Mouse (Mus musculus): ENCODE measurements around the gene Wipi2. TPM values are rescaled to one million over a fixed set of nuclear protein-coding genes. Genes with fewer than 3 reads are reported as not detected.
A peak's percentile ranks its signal among the peaks of the same experiment; 100 is the strongest.

Gene Wipi2
- polyA plus RNA-seq, 1 experiment from 2014 or later, result 58.2 TPM

DNA sequence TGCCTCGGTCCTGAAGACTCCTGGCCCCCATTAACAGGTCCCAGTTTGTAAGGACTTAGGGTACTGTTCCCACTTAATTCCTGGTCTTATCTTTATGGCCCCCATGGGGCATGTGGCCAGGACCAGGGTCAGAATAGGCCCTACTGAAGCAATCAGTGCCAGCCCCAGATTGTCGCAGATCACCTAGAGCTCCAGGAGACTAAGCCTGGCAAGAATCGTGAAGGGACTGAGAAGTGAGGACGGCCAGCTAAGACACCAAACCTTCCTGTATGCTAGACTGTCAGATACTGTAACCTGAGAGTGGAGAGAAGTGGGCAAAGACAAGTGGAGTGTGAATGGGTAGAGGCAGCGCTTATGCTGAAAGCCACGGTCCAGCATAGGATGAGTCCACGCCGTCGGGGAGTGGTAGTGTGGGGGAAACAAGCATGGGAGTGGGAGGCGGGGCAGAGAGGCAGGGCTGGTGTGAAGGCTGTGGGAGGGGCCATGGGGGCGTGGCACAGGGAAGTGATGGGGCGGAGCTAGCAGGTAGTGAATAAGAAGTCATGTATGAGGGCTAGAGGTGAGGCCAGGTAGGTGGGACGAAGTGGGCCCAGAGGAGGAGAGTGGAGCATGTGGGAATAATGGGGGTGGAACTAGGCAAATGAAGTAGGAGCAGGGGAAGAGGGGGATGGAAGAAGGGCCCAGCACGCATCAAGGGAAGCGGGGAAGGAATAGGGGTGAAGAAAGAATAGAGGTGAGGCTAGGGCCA, 73.5 kb downstream of the Wipi2 start:
- Histone ChIP-seq H3K9me3 (no peaks in the 10 kb centered on the region), H3K27me3 (ENCODE audit: poor library complexity, severe bottlenecking) (peaks cover 51% of the 10 kb centered on the region), H3K4me1 (peaks cover 36% of the 10 kb centered on the region), H3K36me3 (replicated peaks) (peaks cover 14% of the 10 kb centered on the region; the same call in 1 of the 2 replicates), H3K4me3 (peak overlapping the region; percentile 82), H3K27ac (no peak overlapping the region)
- no peak for DNase-seq (ENCODE audit: extremely low spot score, low spot score)
- WGBS, result 12% methylated on average over 15 of the region's 15 CpGs

DNA sequence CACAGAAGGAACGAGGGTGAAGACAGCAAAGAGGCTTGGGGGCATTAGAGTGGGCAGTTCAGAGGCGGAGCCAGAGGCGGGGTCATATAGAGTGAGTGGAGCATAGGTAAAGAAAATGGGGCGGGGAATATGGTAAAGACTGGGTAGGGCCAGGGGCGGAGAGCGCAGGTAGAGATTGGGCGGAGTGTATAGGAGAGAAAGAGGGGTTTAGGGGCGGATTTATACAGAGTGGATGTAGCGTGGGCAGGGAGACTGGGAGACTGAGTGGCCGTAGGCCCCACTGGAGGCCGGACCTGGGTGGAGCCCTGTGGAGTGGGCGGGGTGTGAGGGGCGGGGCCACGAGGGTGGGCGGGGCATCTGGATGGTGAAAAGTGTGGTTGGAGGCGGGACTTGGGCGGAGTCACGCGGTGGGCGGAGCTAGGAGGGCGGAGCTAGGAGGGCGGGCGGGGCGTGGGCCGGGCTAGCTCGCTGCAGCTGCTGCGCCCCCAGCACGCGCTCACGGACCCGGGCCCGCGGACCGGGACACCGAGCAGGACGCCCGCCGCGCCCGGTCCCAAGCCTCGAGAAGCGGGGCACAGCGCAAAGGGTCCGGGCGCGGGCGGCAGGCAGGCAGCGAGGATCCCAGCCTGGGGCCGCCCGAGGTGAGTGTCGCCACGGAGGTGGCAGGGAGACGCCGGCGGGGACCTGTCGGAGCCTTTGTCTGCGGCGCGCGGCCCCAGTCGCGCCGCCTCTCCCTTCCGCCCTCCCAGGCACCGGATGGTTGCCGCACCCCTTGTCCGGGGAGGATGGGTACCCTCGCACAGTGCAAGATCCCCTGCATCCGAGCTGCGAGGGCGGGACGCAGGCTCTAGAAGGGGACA, 74.4 kb downstream of the Wipi2 start:
- Histone ChIP-seq H3K4me1 (peaks cover 32% of the 10 kb centered on the region), H3K27ac (peak overlapping the region; percentile 86), H3K9me3 (no peaks in the 10 kb centered on the region), H3K27me3 (ENCODE audit: poor library complexity, severe bottlenecking) (peaks cover 51% of the 10 kb centered on the region), H3K4me3 (peak overlapping the region; percentile 82), H3K36me3 (replicated peaks) (peaks cover 18% of the 10 kb centered on the region; the same call in 1 of the 2 replicates)
- WGBS, result under 1% methylated on average over 69 of the region's 72 CpGs
- DNase-seq (ENCODE audit: extremely low spot score, low spot score), result peak; percentile 86

DNA sequence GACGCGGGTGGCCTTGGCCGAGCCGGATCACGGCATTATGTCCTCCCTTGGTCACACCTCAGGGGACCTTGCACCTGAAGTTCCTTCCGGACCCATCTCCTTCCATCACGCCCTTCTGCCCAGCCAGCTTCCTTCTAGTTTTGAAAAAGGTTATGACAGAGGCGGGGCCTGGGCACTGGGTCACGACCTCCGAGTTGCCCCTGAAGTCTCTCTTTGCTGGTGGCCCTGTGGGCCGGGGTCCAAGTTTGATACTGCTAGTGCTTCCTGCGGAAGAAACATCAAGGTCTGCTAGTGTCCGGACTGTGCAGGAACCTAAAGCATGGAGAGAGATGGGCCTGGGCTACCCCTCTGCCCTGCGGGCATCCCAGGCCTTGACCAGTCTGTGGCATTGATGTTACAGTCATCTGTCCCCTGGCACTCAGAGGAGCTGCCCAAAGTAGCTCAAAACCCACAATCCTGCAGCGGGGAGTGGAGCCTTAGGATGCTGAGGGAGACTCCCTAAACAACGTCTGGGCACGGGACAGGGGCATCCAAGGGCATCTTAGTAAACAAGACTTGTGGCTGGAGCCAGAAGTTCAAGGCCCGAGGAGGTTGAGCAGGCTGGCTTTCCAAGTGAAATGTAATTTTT, 75.1 kb downstream of the Wipi2 start:
- WGBS, result 28% methylated on average over 18 of the region's 18 CpGs
- peaks cover 51% of the 10 kb centered on the region for H3K27me3 ChIP-seq (ENCODE audit: poor library complexity, severe bottlenecking)
- H3K27ac ChIP-seq, result peak overlapping the region; percentile 86
- DNase-seq (ENCODE audit: extremely low spot score, low spot score), result no peak
- H3K4me1 ChIP-seq, result peaks cover 32% of the 10 kb centered on the region
- peaks cover 19% of the 10 kb centered on the region; the same call in 1 of the 2 replicates for H3K36me3 ChIP-seq (replicated peaks)
- H3K4me3 ChIP-seq, result peak overlapping the region; percentile 82
- no peaks in the 10 kb centered on the region for H3K9me3 ChIP-seq

DNA sequence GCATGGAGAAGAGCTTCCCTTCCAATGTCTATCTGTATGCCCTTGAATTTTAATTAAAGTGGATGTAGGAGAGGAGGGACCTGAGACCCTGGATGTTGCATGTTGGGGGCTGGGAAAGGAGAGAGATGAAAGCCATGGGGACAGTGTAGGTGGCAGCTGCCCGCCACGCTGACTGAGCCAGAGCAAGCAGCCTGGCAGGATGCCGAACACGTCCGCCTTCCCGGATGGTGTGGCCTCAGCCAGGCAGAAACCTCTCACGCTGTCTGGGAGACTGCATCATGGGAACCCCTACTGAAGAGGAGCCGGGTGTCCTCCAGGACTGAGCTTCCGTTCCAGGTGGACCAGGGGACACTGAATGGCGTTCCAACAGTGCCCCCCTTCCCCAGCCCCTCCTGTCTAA, 76.1 kb downstream of the Wipi2 start:
- Histone ChIP-seq H3K36me3 (replicated peaks) (peaks cover 25% of the 10 kb centered on the region; the same call in 1 of the 2 replicates), H3K4me3 (peak overlapping the region; percentile 82; the same call in 1 of the 2 replicates), H3K27ac (no peak overlapping the region), H3K4me1 (peaks cover 32% of the 10 kb centered on the region), H3K9me3 (no peaks in the 10 kb centered on the region), H3K27me3 (ENCODE audit: poor library complexity, severe bottlenecking) (peaks cover 51% of the 10 kb centered on the region)
- no peak for DNase-seq (ENCODE audit: extremely low spot score, low spot score)
- WGBS, result 91% methylated on average over 10 of the region's 10 CpGs

DNA sequence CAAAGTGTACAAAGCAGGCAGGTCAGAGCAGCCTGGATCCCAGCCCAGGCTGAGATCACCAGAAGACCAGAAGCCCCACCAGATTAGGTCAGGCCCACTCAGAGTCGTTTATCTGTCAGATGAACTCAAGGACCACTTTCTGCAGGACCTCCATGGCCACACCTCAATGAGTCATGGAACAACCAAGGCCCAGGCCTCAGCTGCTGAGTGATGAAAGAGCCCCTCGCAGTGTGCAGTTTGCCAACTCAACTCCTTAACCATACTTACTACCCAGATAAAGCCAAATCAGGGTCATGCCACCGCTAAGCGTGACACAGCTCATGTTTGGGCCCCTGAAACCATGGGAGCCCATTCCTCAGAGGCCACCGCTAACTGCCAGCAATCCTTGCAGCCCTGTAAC, 80.2 kb downstream of the Wipi2 start:
- DNase-seq (ENCODE audit: extremely low spot score, low spot score), result no peak
- Histone ChIP-seq H3K9me3 (peaks cover 10% of the 10 kb centered on the region), H3K27ac (no peak overlapping the region), H3K4me3 (no peak overlapping the region), H3K27me3 (ENCODE audit: poor library complexity, severe bottlenecking) (peaks cover 19% of the 10 kb centered on the region), H3K36me3 (replicated peaks) (peaks cover 54% of the 10 kb centered on the region), H3K4me1 (peaks cover 11% of the 10 kb centered on the region)
- WGBS, result 92% methylated on average over 5 of the region's 5 CpGs

DNA sequence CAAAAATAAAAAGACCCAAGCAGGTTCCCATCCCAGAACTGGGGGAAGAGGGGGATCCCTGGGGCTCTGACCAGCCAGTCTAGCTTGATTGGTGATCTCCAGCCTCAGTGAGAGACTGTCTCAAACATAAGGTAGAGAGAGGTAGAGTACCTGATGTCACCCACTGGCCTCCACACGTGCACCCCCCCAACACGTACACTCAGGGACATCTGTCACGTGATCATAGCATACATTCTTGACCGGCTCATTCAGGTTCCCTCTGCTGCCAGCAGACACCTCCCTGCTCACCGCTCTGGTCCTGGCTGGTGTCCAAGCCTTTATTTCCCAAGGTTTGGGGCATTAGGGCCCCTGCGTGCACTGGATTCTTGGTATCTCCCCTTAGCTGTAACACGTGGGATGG, 81.9 kb downstream of the Wipi2 start:
- H3K36me3 ChIP-seq (replicated peaks), result peaks cover 64% of the 10 kb centered on the region
- H3K27ac ChIP-seq, result no peak overlapping the region
- no peak for DNase-seq (ENCODE audit: extremely low spot score, low spot score)
- H3K9me3 ChIP-seq, result peaks cover 11% of the 10 kb centered on the region
- no peak overlapping the region for H3K4me3 ChIP-seq
- no peaks in the 10 kb centered on the region for H3K4me1 ChIP-seq
- H3K27me3 ChIP-seq (ENCODE audit: poor library complexity, severe bottlenecking), result 0 out of 2 replicates have a peak, but pooled peaks cover 2% of the 10 kb centered on the region
- WGBS, result 92% methylated on average over 7 of the region's 7 CpGs

DNA sequence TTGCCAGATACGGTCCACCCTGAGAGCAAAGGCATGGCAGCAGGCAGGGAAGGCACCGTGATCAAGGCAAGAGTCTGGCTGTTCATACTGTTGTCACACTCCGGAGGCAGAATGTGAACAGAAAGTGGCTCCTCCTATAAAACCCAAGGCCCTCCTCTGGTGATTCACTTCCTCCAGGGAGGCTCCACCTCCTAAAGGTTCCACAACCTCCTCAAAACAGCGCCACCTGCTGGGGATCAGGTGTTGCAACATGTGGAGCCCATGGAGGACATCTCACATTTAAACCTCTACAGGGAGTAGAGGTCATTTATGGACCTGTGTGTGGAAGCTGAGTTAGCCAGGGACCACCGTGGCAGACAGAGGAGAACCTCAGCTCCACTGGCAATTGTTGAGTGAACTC, 84.9 kb downstream of the Wipi2 start:
- Histone ChIP-seq H3K27me3 (ENCODE audit: poor library complexity, severe bottlenecking) (no peaks in the 10 kb centered on the region; the same call in 1 of the 2 replicates), H3K4me3 (no peak overlapping the region), H3K36me3 (replicated peaks) (peaks cover 54% of the 10 kb centered on the region), H3K9me3 (peaks cover 11% of the 10 kb centered on the region), H3K4me1 (no peaks in the 10 kb centered on the region), H3K27ac (no peak overlapping the region)
- DNase-seq (ENCODE audit: extremely low spot score, low spot score), result no peak
- WGBS, result 83% methylated on average over 5 of the region's 5 CpGs

DNA sequence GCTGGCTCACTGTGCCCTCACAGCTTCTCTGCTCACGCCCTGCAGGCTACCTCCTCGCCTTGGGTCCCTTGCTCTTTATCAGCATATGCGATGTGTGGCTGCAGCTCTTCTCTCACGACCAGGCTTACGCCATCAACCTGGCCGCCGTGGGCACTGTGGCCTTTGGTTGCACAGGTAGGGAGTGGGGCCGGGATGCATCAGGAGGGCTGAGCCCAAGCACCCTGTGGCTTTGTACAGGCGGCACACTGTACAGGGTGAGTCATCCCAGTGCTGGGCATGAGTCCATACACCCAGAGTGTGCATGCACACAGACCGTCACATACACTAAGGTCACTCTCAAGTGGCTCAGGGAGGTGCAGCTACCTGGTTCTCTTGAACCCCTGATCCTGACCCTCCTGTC, 86.5 kb downstream of the Wipi2 start:
- 94% methylated on average over 10 of the region's 10 CpGs for WGBS
- Histone ChIP-seq H3K9me3 (peaks cover 11% of the 10 kb centered on the region), H3K36me3 (replicated peaks) (peaks cover 51% of the 10 kb centered on the region), H3K27ac (no peak overlapping the region), H3K4me3 (no peak overlapping the region), H3K4me1 (no peaks in the 10 kb centered on the region), H3K27me3 (ENCODE audit: poor library complexity, severe bottlenecking) (no peaks in the 10 kb centered on the region; the same call in 1 of the 2 replicates)
- no peak for DNase-seq (ENCODE audit: extremely low spot score, low spot score)

DNA sequence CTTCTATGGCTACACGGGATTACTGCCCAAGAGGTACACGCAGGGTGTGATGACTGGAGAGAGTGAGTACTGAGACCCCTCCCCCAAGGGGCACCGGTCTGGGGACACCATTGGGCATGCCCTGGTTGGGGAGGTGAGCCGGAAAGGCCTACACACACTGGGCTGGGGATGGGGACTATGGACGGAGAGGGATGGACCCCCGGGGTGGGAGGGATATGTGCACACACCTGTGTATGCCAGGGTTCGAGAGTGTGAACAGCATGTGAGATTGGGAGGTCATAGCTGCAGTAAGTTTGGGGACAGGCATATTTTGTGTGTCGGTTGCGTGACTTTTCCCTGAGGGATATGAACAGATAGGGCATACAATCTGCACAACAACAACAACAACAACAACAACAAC, 87.6 kb downstream of the Wipi2 start:
- no peaks in the 10 kb centered on the region for H3K4me1 ChIP-seq
- 90% methylated on average over 9 of the region's 9 CpGs for WGBS
- H3K4me3 ChIP-seq, result no peak overlapping the region
- H3K27ac ChIP-seq, result no peak overlapping the region
- H3K27me3 ChIP-seq (ENCODE audit: poor library complexity, severe bottlenecking), result no peaks in the 10 kb centered on the region; the same call in 1 of the 2 replicates
- DNase-seq (ENCODE audit: extremely low spot score, low spot score), result no peak
- H3K36me3 ChIP-seq (replicated peaks), result peaks cover 52% of the 10 kb centered on the region
- H3K9me3 ChIP-seq, result peaks cover 11% of the 10 kb centered on the region

DNA sequence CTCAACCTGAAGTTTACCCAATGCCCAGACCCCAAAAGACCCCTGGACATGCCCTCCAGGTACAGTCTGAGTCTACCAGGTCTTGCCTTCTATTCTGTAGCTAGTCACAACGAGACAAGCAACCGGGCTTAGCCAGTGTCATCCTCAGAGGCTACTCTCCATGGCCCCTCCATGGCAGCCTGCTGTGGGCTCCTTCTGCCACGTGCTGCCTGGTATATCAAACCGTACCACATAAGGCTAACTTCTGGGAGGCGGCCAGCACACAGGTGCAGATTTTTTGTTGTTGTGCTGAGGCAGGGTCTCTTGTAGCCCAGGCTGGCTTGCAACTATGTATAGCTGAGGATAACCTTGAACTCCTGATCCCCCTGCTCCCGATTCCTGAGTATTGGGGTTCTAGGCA, 88.6 kb downstream of the Wipi2 start:
- peaks cover 11% of the 10 kb centered on the region for H3K9me3 ChIP-seq
- H3K27ac ChIP-seq, result no peak overlapping the region
- no peaks in the 10 kb centered on the region; the same call in 1 of the 2 replicates for H3K27me3 ChIP-seq (ENCODE audit: poor library complexity, severe bottlenecking)
- 87% methylated on average over 6 of the region's 6 CpGs for WGBS
- peaks cover 51% of the 10 kb centered on the region for H3K36me3 ChIP-seq (replicated peaks)
- no peak overlapping the region for H3K4me3 ChIP-seq
- H3K4me1 ChIP-seq, result no peaks in the 10 kb centered on the region
- no peak for DNase-seq (ENCODE audit: extremely low spot score, low spot score)

DNA sequence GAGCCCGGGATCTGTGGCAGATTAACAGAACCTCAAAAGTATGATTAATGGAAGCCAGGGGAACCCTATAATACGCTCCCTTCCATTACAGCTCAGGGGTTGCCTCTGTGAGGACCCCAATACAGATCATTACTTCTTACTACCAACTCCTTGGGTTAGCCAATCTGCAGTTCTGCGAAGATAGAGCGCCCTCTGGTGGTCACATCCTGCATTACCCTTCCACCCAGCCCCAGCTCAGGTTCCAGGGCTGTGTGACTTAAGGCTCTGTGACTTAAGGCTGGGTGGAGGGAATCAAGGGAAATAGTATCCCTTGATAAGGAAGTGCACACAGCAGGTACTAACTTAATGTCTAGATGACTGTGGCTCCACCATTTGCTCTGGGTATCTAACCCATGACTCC, 90.5 kb downstream of the Wipi2 start:
- Histone ChIP-seq H3K4me1 (peaks cover 5% of the 10 kb centered on the region; the same call in 1 of the 2 replicates), H3K36me3 (replicated peaks) (peaks cover 47% of the 10 kb centered on the region)

DNA sequence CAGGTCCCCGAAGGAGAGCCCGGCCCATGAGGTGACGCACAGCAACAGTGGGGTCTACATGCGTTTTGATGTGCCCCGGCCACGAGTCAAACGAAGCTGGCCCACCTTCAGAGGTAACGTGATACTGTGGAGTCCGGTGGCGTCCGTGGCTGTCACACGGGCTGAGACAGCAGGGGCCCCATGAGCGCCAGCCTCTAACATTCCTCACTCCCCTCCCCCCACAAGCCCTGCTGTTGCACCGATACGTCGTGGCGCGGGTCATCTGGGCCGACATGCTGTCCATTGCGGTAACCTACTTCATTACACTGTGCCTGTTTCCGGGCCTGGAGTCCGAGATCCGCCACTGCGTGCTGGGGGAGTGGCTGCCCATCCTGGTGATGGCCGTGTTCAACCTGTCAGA, 91.0 kb downstream of the Wipi2 start:
- Histone ChIP-seq H3K27ac (no peak overlapping the region), H3K36me3 (replicated peaks) (peaks cover 46% of the 10 kb centered on the region), H3K9me3 (no peaks in the 10 kb centered on the region), H3K27me3 (ENCODE audit: poor library complexity, severe bottlenecking) (no peaks in the 10 kb centered on the region; the same call in 1 of the 2 replicates), H3K4me3 (no peak overlapping the region), H3K4me1 (peaks cover 8% of the 10 kb centered on the region)
- DNase-seq (ENCODE audit: extremely low spot score, low spot score), result no peak
- 67% methylated on average over 25 of the region's 25 CpGs for WGBS

More for the DNA sequence above, 90.5 kb downstream of the Wipi2 start:
- Histone ChIP-seq H3K27me3 (ENCODE audit: poor library complexity, severe bottlenecking) (no peaks in the 10 kb centered on the region; the same call in 1 of the 2 replicates), H3K4me3 (no peak overlapping the region), H3K27ac (no peak overlapping the region), H3K9me3 (no peaks in the 10 kb centered on the region)
- 20% methylated on average over 4 of the region's 4 CpGs for WGBS
- DNase-seq (ENCODE audit: extremely low spot score, low spot score), result peak; percentile 79
